Mouse (Mus musculus) MEL (cell line): Measurements from ENCODE around the gene Dhodh. TPM values are rescaled to one million over a fixed set of nuclear protein-coding genes. Genes with fewer than 3 reads are reported as not detected.

Experiments
- DNase-seq: peaks from one replicate; pipeline ENCODE4 v3.0.0; 2011; ENCODE audit warnings: low read depth, low spot score
- H3K27ac ChIP-seq: 2 replicates; pipeline ENCODE4 v1.5.1; 2012; ENCODE audit warnings: low read depth, mild to moderate bottlenecking, control low read depth, low read length, moderate library complexity; ENCODE audit not compliant: control insufficient read depth
- H3K27me3 ChIP-seq, 2 experiments: fragments of 150-350 bp in 1 of 2; sonication (generic) in 1 of 2; 2 replicates each; pipeline ENCODE4 v1.6.1; 2012; ENCODE audit warnings: low read length in 2 of 2, mild to moderate bottlenecking in 2 of 2, improper control_type of control experiment in 1 of 2, moderate library complexity in 1 of 2; ENCODE audit not compliant: insufficient read depth in 2 of 2, control insufficient read depth in 1 of 2
- H3K36me3 ChIP-seq, 2 experiments: 2 replicates each; pipeline ENCODE4 v1.6.1; 2012 to 2014; ENCODE audit warnings: low read length in 2 of 2, improper control_type of control experiment in 1 of 2, inconsistent platforms in 1 of 2, mild to moderate bottlenecking in 1 of 2; ENCODE audit not compliant: insufficient read depth in 2 of 2, control insufficient read depth in 1 of 2
- H3K4me1 ChIP-seq, 2 experiments: fragments of 150-350 bp in 1 of 2; sonication (generic) in 1 of 2; 2 replicates each; pipeline ENCODE4 v1.6.1; 2012; ENCODE audit warnings: low read length in 2 of 2, improper control_type of control experiment in 1 of 2, mild to moderate bottlenecking in 1 of 2; ENCODE audit not compliant: insufficient read depth in 2 of 2, control insufficient read depth in 1 of 2
- H3K4me3 ChIP-seq, 2 experiments: fragments of 150-350 bp in 1 of 2; sonication (generic) in 1 of 2; 2 replicates each; pipeline ENCODE4 v1.5.1; 2012; ENCODE audit warnings: low read depth in 2 of 2, low read length in 2 of 2, mild to moderate bottlenecking in 2 of 2, moderate library complexity in 2 of 2, control low read depth in 1 of 2, improper control_type of control experiment in 1 of 2; ENCODE audit not compliant: control insufficient read depth in 1 of 2, insufficient read depth in 1 of 2
- H3K79me2 ChIP-seq: 2 replicates; pipeline ENCODE4 v1.6.1; 2012; ENCODE audit warnings: mild to moderate bottlenecking, low read length, moderate library complexity; ENCODE audit not compliant: control insufficient read depth, poor library complexity, insufficient read depth
- H3K9ac ChIP-seq: 2 replicates; pipeline ENCODE4 v1.6.1; 2012; ENCODE audit warnings: low read depth, mild to moderate bottlenecking, control low read depth, low read length, moderate library complexity; ENCODE audit not compliant: control insufficient read depth, poor library complexity, severe bottlenecking
- H3K9me3 ChIP-seq: fragments of 150-350 bp; sonication (generic); replicated peaks from 2 replicates; pipeline ENCODE4 v1.6.1; 2012; ENCODE audit warnings: mild to moderate bottlenecking, low read length, improper control_type of control experiment, moderate library complexity; ENCODE audit not compliant: insufficient read depth
- BHLHE40 ChIP-seq: IDR thresholded peaks from 2 replicates; pipeline ENCODE4 v1.6.1; 2012; ENCODE audit warnings: low read depth, mild to moderate bottlenecking, inconsistent platforms, low read length, improper control_type of control experiment, borderline replicate concordance
- CHD1 ChIP-seq: IDR thresholded peaks from 2 replicates; pipeline ENCODE4 v1.6.1; 2012; ENCODE audit warnings: low read depth, mild to moderate bottlenecking, inconsistent platforms, low read length, improper control_type of control experiment
- CHD2 ChIP-seq: IDR thresholded peaks from 2 replicates; pipeline ENCODE4 v1.6.1; 2011; ENCODE audit warnings: low read length, improper control_type of control experiment
- ETS1 ChIP-seq: IDR thresholded peaks from 2 replicates; pipeline ENCODE4 v1.6.1; 2012; ENCODE audit warnings: low read depth, mild to moderate bottlenecking, inconsistent platforms, low read length, improper control_type of control experiment, moderate library complexity
- GATA1 ChIP-seq: IDR thresholded peaks from 2 replicates; pipeline ENCODE4 v1.6.1; 2011; ENCODE audit warnings: low read depth, low read length, improper control_type of control experiment
- HCFC1 ChIP-seq: IDR thresholded peaks from 2 replicates; pipeline ENCODE4 v1.6.1; 2012; ENCODE audit warnings: low read depth, mild to moderate bottlenecking, inconsistent platforms, low read length, improper control_type of control experiment, moderate library complexity
- JUND ChIP-seq: IDR thresholded peaks from 2 replicates; pipeline ENCODE4 v1.6.1; 2011; ENCODE audit warnings: low read depth, mild to moderate bottlenecking, improper control_type of control experiment, low read length
- KAT2A ChIP-seq: conservative IDR thresholded peaks from 2 replicates; pipeline ENCODE4 v1.6.1; 2012; ENCODE audit warnings: low read depth, low read length, improper control_type of control experiment, inconsistent platforms
- MAFK ChIP-seq: IDR thresholded peaks from 2 replicates; pipeline ENCODE4 v1.6.1; 2011; ENCODE audit warnings: low read depth, mild to moderate bottlenecking, low read length, improper control_type of control experiment, borderline replicate concordance
- MAX ChIP-seq: IDR thresholded peaks from 2 replicates; pipeline ENCODE4 v1.6.1; 2011; ENCODE audit warnings: low read length, improper control_type of control experiment
- MAZ ChIP-seq: IDR thresholded peaks from 2 replicates; pipeline ENCODE4 v1.6.1; 2012; ENCODE audit warnings: low read depth, mild to moderate bottlenecking, inconsistent platforms, low read length, improper control_type of control experiment
- MEF2A ChIP-seq: IDR thresholded peaks from 2 replicates; pipeline ENCODE4 v1.6.1; 2014; ENCODE audit warnings: low read depth, mild to moderate bottlenecking, inconsistent platforms, low read length, improper control_type of control experiment; ENCODE audit not compliant: poor library complexity, insufficient replicate concordance, severe bottlenecking; ENCODE audit errors: extremely low read depth
- MYB ChIP-seq: IDR thresholded peaks from 2 replicates; pipeline ENCODE4 v1.6.1; 2011; ENCODE audit warnings: mild to moderate bottlenecking, low read depth, low read length, improper control_type of control experiment
- MYC ChIP-seq: IDR thresholded peaks from 2 replicates; pipeline ENCODE4 v1.6.1; 2011; ENCODE audit warnings: low read depth, mild to moderate bottlenecking, low read length, improper control_type of control experiment, moderate library complexity
- NELFE ChIP-seq: IDR thresholded peaks from 2 replicates; pipeline ENCODE4 v1.6.1; 2011; ENCODE audit warnings: low read depth, low read length, improper control_type of control experiment
- POLR2A ChIP-seq, 2 experiments: IDR thresholded peaks; 2 replicates each; pipeline ENCODE4 v1.6.1; 2011 to 2012; ENCODE audit warnings: low read length in 2 of 2, mild to moderate bottlenecking in 2 of 2, control low read depth in 1 of 2, improper control_type of control experiment in 1 of 2, low read depth in 1 of 2, moderate library complexity in 1 of 2; ENCODE audit not compliant: control insufficient read depth in 1 of 2, insufficient read depth in 1 of 2, poor library complexity in 1 of 2
- POLR2AphosphoS2 ChIP-seq: IDR thresholded peaks from 2 replicates; pipeline ENCODE4 v1.6.1; 2011; ENCODE audit warnings: low read length, improper control_type of control experiment
- POLR2AphosphoS5 ChIP-seq: IDR thresholded peaks from 2 replicates; pipeline ENCODE4 v1.6.1; 2012; ENCODE audit warnings: low read depth, borderline replicate concordance, mild to moderate bottlenecking, inconsistent platforms, low read length, moderate library complexity, mixed read lengths
- RAD21 ChIP-seq: IDR thresholded peaks from 2 replicates; pipeline ENCODE4 v1.6.1; 2011; ENCODE audit warnings: mild to moderate bottlenecking, low read depth, low read length, improper control_type of control experiment
- RCOR1 ChIP-seq: IDR thresholded peaks from 2 replicates; pipeline ENCODE4 v1.6.1; 2012; ENCODE audit warnings: low read depth, mild to moderate bottlenecking, inconsistent platforms, low read length, improper control_type of control experiment
- SIN3A ChIP-seq: IDR thresholded peaks from 2 replicates; pipeline ENCODE4 v1.6.1; 2012; ENCODE audit warnings: low read length, improper control_type of control experiment, inconsistent platforms
- USF1 ChIP-seq: IDR thresholded peaks from 2 replicates; pipeline ENCODE4 v1.6.1; 2014; ENCODE audit warnings: low read depth, mild to moderate bottlenecking, inconsistent platforms, low read length, improper control_type of control experiment, moderate library complexity
- USF2 ChIP-seq, 2 experiments: IDR thresholded peaks; 2 replicates each; pipeline ENCODE4 v1.6.1; 2011 to 2012; ENCODE audit warnings: improper control_type of control experiment in 2 of 2, low read length in 2 of 2, borderline replicate concordance in 1 of 2, inconsistent platforms in 1 of 2, low read depth in 1 of 2, mild to moderate bottlenecking in 1 of 2; ENCODE audit not compliant: insufficient read depth in 1 of 2
- ZC3H11A ChIP-seq: IDR thresholded peaks from 2 replicates; pipeline ENCODE4 v1.6.1; 2012; ENCODE audit warnings: low read depth, mild to moderate bottlenecking, inconsistent platforms, low read length, improper control_type of control experiment
- ZMIZ1 ChIP-seq: IDR thresholded peaks from 2 replicates; pipeline ENCODE4 v1.6.1; 2012; ENCODE audit warnings: low read depth, mild to moderate bottlenecking, inconsistent platforms, low read length, improper control_type of control experiment, moderate library complexity
- polyA plus RNA-seq, 2 experiments: library from polyadenylated mRNA; stranded (reverse) in 1 of 2; unstranded in 1 of 2; fragments of >175 nt in 1 of 2; fragments of >200 nt in 1 of 2; gene quantifications; 2 replicates each; pipeline versions ENCODE4 v1.2.1 to v1.2.4; 2012; ENCODE audit warnings: low replicate concordance in 2 of 2, low read depth in 1 of 2; ENCODE audit not compliant: insufficient read length in 2 of 2, insufficient read depth in 1 of 2, missing spikeins in 1 of 2
- total RNA-seq: library from RNA; depleted of rRNA; stranded (reverse); fragments of 300-350 nt; gene quantifications from 2 replicates; pipeline ENCODE4 v1.2.3, GENCODE M21; 2012

Dhodh gene
- total and polyA plus RNA-seq, 3 experiments = 28.3 to 52.5 TPM; not detected in 1

- Histone ChIP-seq H3K4me1 (no peaks in the 10 kb centered on the region), H3K4me3 (no peak overlapping the region), H3K27me3 (no peaks in the 10 kb centered on the region), H3K27ac (no peak overlapping the region), H3K9ac (no peak overlapping the region), H3K36me3 (no peaks in the 10 kb centered on the region), H3K79me2 (no peaks in the 10 kb centered on the region), H3K9me3 (no peaks in the 10 kb centered on the region)
- no peak for DNase-seq
- no peak for TF ChIP-seq RCOR1
- TF ChIP-seq ZC3H11A = no peak
- no peak for TF ChIP-seq MEF2A
- no peak for TF ChIP-seq BHLHE40
- TF ChIP-seq MAX = no peak
- TF ChIP-seq USF1 = no peak
Measured at GRCm38 (mm10) chr8:109648469-109648868, 40.0 kb upstream of the Dhodh start.

- no peaks in the 10 kb centered on the region for H3K27me3 ChIP-seq
- no peak for TF ChIP-seq USF2 (IDR thresholded peaks at IDR 0.05; ENCODE audit: borderline replicate concordance in 1 of 2, insufficient read depth in 1 of 2, low read depth in 1 of 2, low read length in 2 of 2)
- no peak for TF ChIP-seq MAZ
- no peak for TF ChIP-seq MAX
- no peak for TF ChIP-seq USF1
- no peak for TF ChIP-seq ZC3H11A
- no peak for TF ChIP-seq KAT2A
- TF ChIP-seq SIN3A = no peak
- no peak for TF ChIP-seq POLR2A (IDR thresholded peaks at IDR 0.05; ENCODE audit: control insufficient read depth in 1 of 2, insufficient read depth in 1 of 2, low read depth in 1 of 2, low read length in 2 of 2, poor library complexity in 1 of 2)
- TF ChIP-seq POLR2AphosphoS2 = no peak
- no peaks in the 10 kb centered on the region for H3K9me3 ChIP-seq
- no peaks in the 10 kb centered on the region for H3K79me2 ChIP-seq
- no peak overlapping the region for H3K4me3 ChIP-seq
- no peak overlapping the region for H3K27ac ChIP-seq
- H3K9ac ChIP-seq = no peak overlapping the region
- H3K36me3 ChIP-seq = no peaks in the 10 kb centered on the region
- DNase-seq = no peak
- no peaks in the 10 kb centered on the region for H3K4me1 ChIP-seq
Measured at GRCm38 (mm10) chr8:109647331-109647730, 38.9 kb upstream of the Dhodh start.

GRCm38 (mm10) chr8:109641236-109641635 is 32.8 kb upstream of the Dhodh start:
- no peak overlapping the region for H3K4me3 ChIP-seq

More at GRCm38 (mm10) chr8:109641236-109641635, 32.8 kb upstream of the Dhodh start:
- TF ChIP-seq USF2 (IDR thresholded peaks at IDR 0.05; ENCODE audit: borderline replicate concordance in 1 of 2, insufficient read depth in 1 of 2, low read depth in 1 of 2, low read length in 2 of 2) (no peak), CHD2 (no peak), RAD21 (no peak), HCFC1 (no peak), ETS1 (no peak), CHD1 (no peak), MAFK (no peak), POLR2A (IDR thresholded peaks at IDR 0.05; ENCODE audit: control insufficient read depth in 1 of 2, insufficient read depth in 1 of 2, low read depth in 1 of 2, low read length in 2 of 2, poor library complexity in 1 of 2) (no peak), MYC (no peak), POLR2AphosphoS5 (no peak), NELFE (no peak), GATA1 (no peak), POLR2AphosphoS2 (no peak), MYB (no peak), ZC3H11A (no peak), JUND (no peak), ZMIZ1 (no peak)
- TF ChIP-seq, all 39 proteins: peak for 0
- H3K9me3 ChIP-seq = no peaks in the 10 kb centered on the region
- H3K79me2 ChIP-seq = no peaks in the 10 kb centered on the region
- H3K36me3 ChIP-seq = no peaks in the 10 kb centered on the region
- no peak overlapping the region for H3K27ac ChIP-seq
- no peak overlapping the region for H3K9ac ChIP-seq
- no peaks in the 10 kb centered on the region for H3K27me3 ChIP-seq
- DNase-seq = no peak
- H3K4me1 ChIP-seq = no peaks in the 10 kb centered on the region
